Mouse (Mus musculus): ENCODE results near the gene Prss2. TPM values are rescaled to one million over a fixed set of nuclear protein-coding genes. Genes with fewer than 3 reads are reported as not detected.

Gene Prss2
- polyA plus RNA-seq, 1 experiment, result not detected

DNA sequence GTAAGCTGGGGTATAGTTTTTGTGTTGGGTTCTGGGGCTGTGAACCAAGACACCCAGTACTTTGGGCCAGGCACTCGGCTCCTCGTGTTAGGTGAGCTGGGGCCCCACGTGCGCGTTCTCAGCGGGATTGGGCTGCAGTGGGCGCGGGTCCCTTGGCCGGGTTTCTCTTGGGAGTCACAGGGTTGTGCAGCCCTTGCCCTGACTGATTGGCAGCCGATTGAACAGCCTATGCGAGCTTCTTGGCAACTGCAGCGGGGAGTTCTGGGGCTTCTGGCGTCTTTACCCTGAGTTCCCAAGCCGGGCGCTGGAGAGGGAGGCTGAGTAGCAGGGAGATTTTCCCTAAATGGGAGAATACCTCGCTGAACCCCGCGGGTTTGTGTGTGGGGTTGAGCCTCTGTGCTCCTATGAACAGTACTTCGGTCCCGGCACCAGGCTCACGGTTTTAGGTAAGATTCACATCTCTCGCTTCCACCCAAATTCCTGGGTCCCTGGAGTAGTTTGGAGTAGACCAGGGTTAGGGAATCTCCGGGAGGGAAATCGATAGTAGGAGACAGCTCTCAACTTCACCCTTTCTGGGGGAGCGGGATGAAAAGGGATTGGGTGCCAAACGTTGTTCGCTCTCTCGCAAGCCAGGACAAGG lies 21.9 kb downstream of the Prss2 start:
- DNase-seq, result no peak
- no peak for TF ChIP-seq CTCF (conservative IDR thresholded peaks at IDR 0.05; ENCODE audit: insufficient read depth, insufficient read length, low read depth, low read length)
- TF ChIP-seq POLR2A (IDR thresholded peaks at IDR 0.05; ENCODE audit: low read depth, low read length), result no peak
- H3K4me3 ChIP-seq (ENCODE audit: insufficient read depth, low read depth, low read length), result no peak overlapping the region
- H3K27ac ChIP-seq (ENCODE audit: insufficient read depth, low read depth, low read length), result no peak overlapping the region
- H3K27me3 ChIP-seq (replicated peaks; ENCODE audit: control insufficient read depth, insufficient read depth, low read length), result no peaks in the 10 kb centered on the region
- H3K36me3 ChIP-seq (ENCODE audit: control insufficient read depth, insufficient read depth, low read length), result no peaks in the 10 kb centered on the region
- H3K4me1 ChIP-seq (ENCODE audit: control insufficient read depth, insufficient read depth, low read length), result no peaks in the 10 kb centered on the region
- 8% methylated on average over 28 of the region's 28 CpGs for WGBS

- WGBS, result 83% methylated on average over 5 of the region's 5 CpGs
- Histone ChIP-seq H3K27me3 (replicated peaks; ENCODE audit: control insufficient read depth, insufficient read depth, low read length) (no peaks in the 10 kb centered on the region), H3K27ac (ENCODE audit: insufficient read depth, low read depth, low read length) (no peak overlapping the region), H3K4me3 (ENCODE audit: insufficient read depth, low read depth, low read length) (no peak overlapping the region), H3K4me1 (ENCODE audit: control insufficient read depth, insufficient read depth, low read length) (no peaks in the 10 kb centered on the region), H3K36me3 (ENCODE audit: control insufficient read depth, insufficient read depth, low read length) (no peaks in the 10 kb centered on the region)
- no peak for DNase-seq
- no peak for TF ChIP-seq CTCF (conservative IDR thresholded peaks at IDR 0.05; ENCODE audit: insufficient read depth, insufficient read length, low read depth, low read length)
- no peak for TF ChIP-seq POLR2A (IDR thresholded peaks at IDR 0.05; ENCODE audit: low read depth, low read length)
Measured at GRCm38 (mm10) chr6:41544381-41544924, 22.9 kb downstream of the Prss2 start.

DNA sequence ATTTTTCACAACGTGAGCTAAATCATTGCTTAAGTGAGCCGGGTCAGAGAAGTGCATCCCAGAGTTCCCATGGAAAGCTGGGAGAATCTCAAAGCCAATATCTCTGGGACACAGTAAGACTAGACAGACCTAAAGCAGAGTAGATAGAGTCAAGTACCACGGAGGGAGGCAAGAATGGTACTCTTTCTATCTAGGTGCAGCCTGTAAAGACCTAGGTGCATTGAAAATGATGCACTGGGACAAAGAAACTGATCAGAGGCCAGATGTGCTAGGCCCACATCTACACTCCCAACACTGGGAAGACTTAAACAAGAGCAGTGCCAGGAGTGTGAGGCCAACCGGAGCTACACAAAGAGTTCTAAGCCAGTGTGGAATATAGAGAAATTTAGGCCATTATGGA lies 23.7 kb downstream of the Prss2 start:
- no peaks in the 10 kb centered on the region for H3K27me3 ChIP-seq (replicated peaks; ENCODE audit: control insufficient read depth, insufficient read depth, low read length)
- no peak overlapping the region for H3K27ac ChIP-seq (ENCODE audit: insufficient read depth, low read depth, low read length)
- H3K4me3 ChIP-seq (ENCODE audit: insufficient read depth, low read depth, low read length), result no peak overlapping the region
- H3K4me1 ChIP-seq (ENCODE audit: control insufficient read depth, insufficient read depth, low read length), result no peaks in the 10 kb centered on the region
- TF ChIP-seq POLR2A (IDR thresholded peaks at IDR 0.05; ENCODE audit: low read depth, low read length), result no peak
- no peak for TF ChIP-seq CTCF (conservative IDR thresholded peaks at IDR 0.05; ENCODE audit: insufficient read depth, insufficient read length, low read depth, low read length)
- WGBS, result 88% methylated on average over 4 of the region's 4 CpGs
- no peaks in the 10 kb centered on the region for H3K36me3 ChIP-seq (ENCODE audit: control insufficient read depth, insufficient read depth, low read length)
- no peak for DNase-seq

- 89% methylated on average over 5 of the region's 5 CpGs for WGBS
- Histone ChIP-seq H3K4me3 (ENCODE audit: insufficient read depth, low read depth, low read length) (no peak overlapping the region), H3K36me3 (ENCODE audit: control insufficient read depth, insufficient read depth, low read length) (no peaks in the 10 kb centered on the region), H3K27me3 (replicated peaks; ENCODE audit: control insufficient read depth, insufficient read depth, low read length) (no peaks in the 10 kb centered on the region), H3K27ac (ENCODE audit: insufficient read depth, low read depth, low read length) (no peak overlapping the region), H3K4me1 (ENCODE audit: control insufficient read depth, insufficient read depth, low read length) (no peaks in the 10 kb centered on the region)
- DNase-seq, result no peak
- TF ChIP-seq POLR2A (IDR thresholded peaks at IDR 0.05; ENCODE audit: low read depth, low read length) (no peak), CTCF (conservative IDR thresholded peaks at IDR 0.05; ENCODE audit: insufficient read depth, insufficient read length, low read depth, low read length) (no peak)
Measured at GRCm38 (mm10) chr6:41547056-41547650, 25.6 kb downstream of the Prss2 start.

GRCm38 (mm10) chr6:41548286-41548685 lies 26.7 kb downstream of the Prss2 start:
- no peaks in the 10 kb centered on the region for H3K27me3 ChIP-seq (replicated peaks; ENCODE audit: control insufficient read depth, insufficient read depth, low read length)
- H3K4me1 ChIP-seq (ENCODE audit: control insufficient read depth, insufficient read depth, low read length), result no peaks in the 10 kb centered on the region
- no peak for DNase-seq
- no peak overlapping the region for H3K4me3 ChIP-seq (ENCODE audit: insufficient read depth, low read depth, low read length)
- 47% methylated on average over 1 of the region's 1 CpGs for WGBS
- H3K36me3 ChIP-seq (ENCODE audit: control insufficient read depth, insufficient read depth, low read length), result no peaks in the 10 kb centered on the region
- H3K27ac ChIP-seq (ENCODE audit: insufficient read depth, low read depth, low read length), result no peak overlapping the region
- TF ChIP-seq POLR2A (IDR thresholded peaks at IDR 0.05; ENCODE audit: low read depth, low read length), result no peak

DNA sequence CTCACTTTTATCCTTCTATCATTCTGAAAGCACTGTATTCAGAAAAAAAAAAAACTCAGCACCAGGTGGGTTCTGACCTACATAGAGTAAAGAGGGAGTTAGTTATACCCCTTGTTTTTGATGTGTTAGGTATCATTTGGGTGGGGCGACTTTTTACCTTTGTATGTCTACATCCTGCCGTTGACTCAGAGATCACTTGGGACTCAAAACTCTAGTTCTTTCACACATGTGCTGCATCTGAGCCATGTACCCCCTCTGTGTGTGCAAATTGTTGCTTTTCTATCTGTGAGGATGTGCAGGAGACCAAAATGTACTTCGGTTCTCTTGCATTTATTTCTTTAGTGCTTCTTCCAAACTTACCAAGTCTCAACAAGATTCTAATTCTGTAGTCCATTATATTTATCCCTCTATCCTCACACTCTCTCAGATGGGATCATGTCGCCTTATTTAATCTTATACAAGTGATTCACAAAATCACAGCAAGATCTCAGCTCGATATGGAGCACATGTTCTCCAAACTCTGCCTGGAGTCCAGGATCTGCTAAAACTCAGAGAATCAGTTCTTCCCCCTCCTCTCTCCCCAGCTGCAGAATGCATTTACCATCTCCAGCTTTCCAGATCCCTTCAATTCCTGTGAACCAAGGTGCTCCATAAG lies 31.9 kb downstream of the Prss2 start:
- H3K27ac ChIP-seq (ENCODE audit: insufficient read depth, low read depth, low read length), result no peak overlapping the region
- 75% methylated on average over 5 of the region's 5 CpGs for WGBS

More for the DNA sequence above, 31.9 kb downstream of the Prss2 start:
- Histone ChIP-seq H3K4me3 (ENCODE audit: insufficient read depth, low read depth, low read length) (no peak overlapping the region), H3K36me3 (ENCODE audit: control insufficient read depth, insufficient read depth, low read length) (no peaks in the 10 kb centered on the region), H3K4me1 (ENCODE audit: control insufficient read depth, insufficient read depth, low read length) (no peaks in the 10 kb centered on the region), H3K27me3 (replicated peaks; ENCODE audit: control insufficient read depth, insufficient read depth, low read length) (no peaks in the 10 kb centered on the region)
- no peak for DNase-seq
- no peak for TF ChIP-seq POLR2A (IDR thresholded peaks at IDR 0.05; ENCODE audit: low read depth, low read length)
- no peak for TF ChIP-seq CTCF (conservative IDR thresholded peaks at IDR 0.05; ENCODE audit: insufficient read depth, insufficient read length, low read depth, low read length)
